Mouse (Mus musculus): Measurements from ENCODE around the gene Eprs. TPM values are rescaled to one million over a fixed set of nuclear protein-coding genes. Genes with fewer than 3 reads are reported as not detected.

The Eprs gene
- total RNA-seq, 4 experiments from 2014 or later: 108 to 145 (median 120) TPM

DNA sequence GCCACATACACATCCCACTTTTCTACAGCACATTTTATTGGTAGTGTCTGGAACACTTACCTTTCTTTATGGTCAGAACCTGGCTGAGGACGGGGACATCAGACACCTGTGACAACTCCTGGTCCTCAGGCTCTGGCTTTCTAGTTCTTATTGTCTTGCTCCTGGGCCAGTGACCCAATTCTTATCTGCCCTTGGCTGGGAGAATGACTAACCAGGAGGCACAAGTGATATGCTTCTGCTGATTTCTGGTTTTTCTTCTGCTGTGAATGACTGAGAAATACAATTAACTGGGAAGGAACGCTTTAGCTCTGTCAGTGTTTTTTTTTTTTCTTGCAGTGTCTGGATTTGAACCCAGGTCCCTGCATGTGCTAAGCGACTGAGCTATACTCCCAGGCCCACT, 88.7 kb downstream of the Eprs start:
- no peak for DNase-seq

DNA sequence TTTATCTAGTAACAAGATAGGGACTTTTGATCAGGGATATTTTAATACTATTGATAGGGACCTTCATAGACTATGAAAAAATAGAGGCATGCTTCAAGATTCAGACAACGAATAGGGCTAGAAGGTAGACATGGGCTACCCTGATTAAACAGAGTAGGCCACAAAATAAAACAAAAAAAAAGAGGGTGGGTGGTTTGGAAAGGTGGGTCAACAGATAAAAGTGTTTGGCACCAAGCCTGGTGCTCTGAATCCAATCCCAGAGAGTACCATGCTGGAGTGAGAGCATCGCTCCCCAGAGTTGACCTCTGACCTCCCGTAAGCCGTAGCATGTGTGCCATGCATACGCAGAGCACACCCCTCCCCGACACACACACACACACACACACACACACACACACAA, 89.6 kb downstream of the Eprs start:
- no peak for DNase-seq

DNA sequence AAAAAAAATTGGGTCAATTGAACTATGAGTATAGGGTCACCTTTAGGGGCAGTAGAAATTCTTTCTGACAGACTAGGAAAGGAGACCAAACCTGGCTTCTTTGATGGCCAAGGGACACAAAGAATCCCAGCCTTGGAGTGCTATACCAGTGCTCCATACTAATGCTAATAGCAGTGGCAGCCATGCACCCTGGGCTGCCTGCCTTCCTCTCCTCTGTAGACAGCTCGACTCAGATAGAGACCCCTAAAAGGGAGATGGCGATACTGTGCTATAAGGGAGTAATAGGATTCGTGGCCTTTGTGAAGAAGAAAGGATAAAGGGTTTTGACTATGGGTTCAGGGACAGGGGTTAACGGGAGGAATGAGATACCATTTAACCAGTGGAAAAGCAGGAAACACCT, 91.3 kb downstream of the Eprs start:
- DNase-seq: no peak

DNA sequence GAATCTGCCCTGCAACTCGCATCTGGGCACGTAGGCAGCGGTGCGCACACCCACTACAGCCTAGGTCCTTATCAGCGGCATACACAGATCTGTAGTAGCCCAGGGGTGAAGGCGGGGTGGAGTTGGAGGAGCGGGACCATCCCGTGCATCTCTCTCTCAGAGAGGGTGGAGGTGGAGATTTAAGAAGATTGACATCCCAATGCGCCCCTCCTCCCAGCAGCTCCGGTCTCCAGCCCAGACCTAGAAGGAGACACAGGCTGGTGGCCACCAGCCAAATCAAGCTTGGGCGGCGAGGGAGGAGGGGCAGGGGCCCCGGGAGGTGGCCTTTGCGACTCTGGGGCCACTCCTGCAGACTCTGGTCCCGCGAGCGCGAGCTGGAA, 91.7 kb downstream of the Eprs start, which contains the start of gene Slc30a10:
Gene Slc30a10 (plus strand): TSS at position 274 of the 380 bp plus-strand sequence.
- DNase-seq: no peak

DNA sequence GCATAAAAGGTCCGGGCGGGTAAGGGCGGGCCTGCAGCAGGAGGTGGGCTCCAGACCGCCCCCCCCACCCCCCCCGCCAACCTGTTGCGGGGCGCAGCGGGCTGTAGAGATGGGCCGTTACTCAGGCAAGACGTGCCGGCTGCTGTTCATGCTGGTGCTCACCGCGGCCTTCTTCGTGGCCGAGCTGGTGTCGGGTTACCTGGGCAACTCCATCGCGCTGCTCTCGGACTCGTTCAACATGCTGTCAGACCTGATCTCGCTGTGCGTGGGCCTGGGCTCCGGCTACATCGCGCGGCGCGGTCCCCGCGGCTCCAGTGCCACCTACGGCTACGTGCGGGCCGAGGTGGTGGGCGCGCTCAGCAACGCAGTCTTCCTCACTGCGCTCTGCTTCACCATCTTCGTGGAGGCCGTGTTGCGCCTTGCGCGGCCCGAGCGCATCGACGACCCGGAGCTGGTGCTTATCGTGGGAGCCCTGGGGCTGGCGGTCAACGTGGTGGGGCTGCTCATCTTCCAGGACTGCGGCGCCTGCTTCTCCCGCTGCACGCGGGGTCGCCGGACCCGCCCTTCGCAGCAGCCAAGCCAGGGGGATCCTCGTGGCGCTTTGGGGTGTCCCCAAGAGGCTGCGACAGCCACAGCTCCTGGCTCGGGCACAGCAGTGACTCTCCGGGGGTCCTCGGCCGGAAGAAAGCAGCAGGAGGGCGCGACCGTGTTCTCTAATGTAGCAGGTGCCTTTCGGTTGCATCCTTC, 92.3 kb downstream of the Eprs start:
- DNase-seq: no peak

DNA sequence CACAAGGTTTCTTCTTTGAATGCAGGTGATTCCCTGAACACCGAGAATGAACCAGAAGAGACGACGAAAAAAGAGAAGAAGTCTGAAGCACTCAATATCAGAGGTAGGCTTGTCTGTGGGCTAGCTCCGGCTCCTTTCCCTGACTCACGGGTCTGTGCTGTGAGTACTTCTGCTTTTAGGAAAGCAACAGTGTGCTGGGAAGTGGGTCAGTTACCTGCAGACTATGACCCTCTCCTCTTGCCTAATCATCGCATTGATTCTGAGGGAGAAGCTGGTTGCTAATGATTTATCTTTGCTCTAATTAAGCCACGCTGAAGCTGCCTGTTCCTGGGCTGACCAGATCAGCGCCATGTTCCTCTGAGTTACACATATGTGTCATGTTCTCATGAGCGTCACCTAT, 93.5 kb downstream of the Eprs start:
- no peak for DNase-seq

- no peak for DNase-seq
These were observed 97.3 kb downstream of the Eprs start for GRCm38 (mm10) chr1:185460096-185460495.

- DNase-seq: no peak
These were observed 100.0 kb downstream of the Eprs start for GRCm38 (mm10) chr1:185462889-185463288.

DNA sequence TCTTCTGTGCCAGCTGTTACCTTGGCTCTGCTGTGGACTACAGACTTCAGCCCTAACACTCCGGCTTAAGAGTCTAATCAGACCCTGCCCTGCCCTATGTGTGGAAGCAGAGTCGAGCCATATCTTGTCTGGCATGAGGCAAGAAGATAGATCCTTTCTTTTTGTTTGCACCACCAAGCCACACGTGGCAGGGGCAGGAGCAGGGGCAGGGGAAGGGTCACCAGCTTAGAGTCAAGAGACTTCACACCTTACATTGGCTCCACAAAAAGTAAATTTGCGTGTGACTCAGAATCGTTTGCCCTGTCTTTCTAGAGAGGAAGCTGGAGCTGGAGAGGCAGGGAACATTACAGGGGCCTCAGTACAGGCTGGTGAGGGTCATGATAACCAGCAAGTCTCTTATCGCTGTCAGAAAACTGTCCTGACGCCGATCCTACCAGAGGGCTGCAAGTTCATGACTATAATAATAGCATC, 106.7 kb downstream of the Eprs start:
- DNase-seq: no peak

- no peak for DNase-seq
These were observed 109.3 kb downstream of the Eprs start for GRCm38 (mm10) chr1:185472025-185472720.

DNA sequence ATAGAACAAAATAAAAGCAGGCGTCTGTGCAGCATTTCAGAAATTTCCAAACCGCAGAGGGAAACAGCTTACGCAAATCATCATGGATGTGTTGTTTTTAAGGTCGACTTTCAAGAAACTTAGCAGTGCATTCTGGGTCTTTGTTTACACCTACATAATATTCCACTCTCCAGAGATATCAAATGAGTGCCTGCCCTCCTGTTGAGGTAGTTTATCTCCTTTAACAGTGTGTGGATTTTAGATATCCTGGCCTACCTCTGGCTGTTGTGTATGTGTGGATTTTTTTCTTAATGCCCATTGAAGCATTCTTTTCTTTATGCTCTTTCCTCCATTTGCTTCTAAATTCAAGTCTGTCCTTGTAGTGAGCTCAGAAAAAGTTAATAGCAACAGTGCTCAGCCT, 109.9 kb downstream of the Eprs start:
- DNase-seq: no peak

DNA sequence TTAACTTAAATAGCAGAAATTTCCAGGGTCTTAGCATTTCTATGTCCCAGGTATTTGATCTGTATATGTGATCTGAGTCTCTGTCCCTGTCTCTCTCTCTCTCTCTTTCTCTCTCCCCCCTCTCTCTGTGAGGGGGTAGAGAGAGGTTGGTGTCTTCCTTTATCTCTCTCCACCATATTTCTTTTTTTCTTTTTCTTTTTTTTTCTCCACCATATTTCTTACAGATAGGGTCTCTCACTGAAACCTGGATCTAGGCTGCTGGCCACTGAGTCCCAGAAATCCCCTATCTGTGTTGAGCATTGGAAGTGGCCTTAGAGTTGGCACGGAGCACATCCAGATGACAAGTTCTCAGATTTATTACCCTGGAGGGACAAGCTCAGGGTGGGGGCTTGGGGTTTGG, 110.6 kb downstream of the Eprs start:
- DNase-seq: no peak

Small RNA genes within 50 kb of the gene (microRNA-seq; reads per million reads assigned to microRNA genes)
- gene Mir194-1 (0 to 0.50 reads per million in 2 experiments), gene Mir215 (1.5 to 1.9 reads per million in 2 experiments)

Other genes starting within 250 kb of the Eprs start
- 10 to 100 TPM; 49.7 to 90.7 (median 70.6) TPM for gene Rab3gap2, start 158.9 kb upstream of the Eprs start, total RNA-seq (2022)
- gene Iars2, start 33.6 kb upstream of the Eprs start, total RNA-seq (2022): 100 to 1,000 TPM in 1 of 4 experiments, 10 to 100 TPM in 3; 83.5 to 101 (median 93.1) TPM
- 100 to 1,000 TPM in 2 of 4 experiments, 10 to 100 TPM in 2; 85.5 to 138 (median 102) TPM for gene Bpnt1, start 30.9 kb upstream of the Eprs start, total RNA-seq (2022)
- not detected for gene Slc30a10, start 91.8 kb downstream of the Eprs start, total RNA-seq (2022)